Mouse (Mus musculus) cerebellum, adult 9-11 months (tissue): Measurements from ENCODE around the gene Gm10837.

Source experiments
- DNase-seq: peaks from one replicate; pipeline ENCODE4 v3.0.0; 2022

The Gm10837 gene

DNA sequence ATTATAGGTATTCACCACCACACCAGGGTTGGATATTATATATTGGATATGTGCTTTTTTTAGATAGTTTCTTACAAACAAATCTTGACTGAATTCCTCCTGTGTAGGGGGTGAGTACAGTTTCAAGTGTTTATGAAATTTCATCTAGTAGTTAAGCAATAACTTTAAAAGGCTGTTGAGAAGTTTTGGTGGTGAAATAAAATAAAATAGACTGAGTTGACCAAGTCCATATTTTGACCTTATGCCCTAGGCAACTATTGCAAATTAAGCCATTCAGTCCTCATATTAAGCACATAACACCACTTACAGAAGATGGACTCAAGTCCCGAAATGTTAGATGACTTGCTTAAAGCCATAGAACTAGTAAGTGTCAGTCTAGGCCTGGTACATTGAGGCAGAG lies 45.6 kb downstream of the Gm10837 start:
- DNase-seq = no peak
